Mouse (Mus musculus) fibroblast of lung, adult 2 months (primary cell): ENCODE results near the gene Thrb.
A peak's percentile ranks its signal among the peaks of the same experiment; 100 is the strongest.

Experiments used
- DNase-seq: peaks from one replicate; pipeline ENCODE4 v3.0.0-alpha.2; 2011; ENCODE audit warnings: low read depth

Thrb gene

DNA sequence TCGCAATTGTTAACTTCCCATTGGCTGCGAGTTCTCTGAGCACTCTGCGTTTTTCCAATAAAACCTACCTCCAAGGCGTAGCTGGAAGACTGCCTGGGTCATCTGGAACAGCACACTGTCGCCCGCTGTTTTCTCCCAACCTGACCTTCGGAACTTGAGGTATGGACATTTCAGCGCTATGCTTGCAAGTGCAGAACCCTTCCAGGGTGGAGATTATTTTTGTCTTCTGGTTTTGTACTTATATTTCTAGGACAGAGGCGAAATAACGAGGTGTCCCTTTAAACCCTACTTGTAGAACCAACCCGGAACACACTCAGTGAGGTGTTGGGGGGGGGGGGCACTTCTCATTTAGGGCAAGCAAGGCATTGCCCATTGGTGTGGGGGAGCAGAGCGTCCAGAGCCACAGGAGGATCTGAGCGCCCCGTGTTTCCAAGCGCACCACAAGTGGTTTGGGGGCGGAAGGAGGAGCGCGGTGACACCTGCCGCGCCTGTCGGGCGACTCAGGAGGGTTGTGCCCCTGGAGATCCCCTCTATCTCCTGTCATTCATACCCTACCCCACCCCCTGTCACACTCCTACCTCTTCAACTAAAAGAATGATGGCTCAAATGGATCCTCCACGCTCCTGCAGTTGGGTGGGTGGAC is at the start of gene Thrb:
Gene Thrb (plus strand): TSS at position 576 of the 643 bp plus-strand sequence.
- DNase-seq: no peak

- no peak for DNase-seq
Measured at GRCm38 (mm10) chr14:17621671-17622070, 38.4 kb upstream of the Thrb start.

DNA sequence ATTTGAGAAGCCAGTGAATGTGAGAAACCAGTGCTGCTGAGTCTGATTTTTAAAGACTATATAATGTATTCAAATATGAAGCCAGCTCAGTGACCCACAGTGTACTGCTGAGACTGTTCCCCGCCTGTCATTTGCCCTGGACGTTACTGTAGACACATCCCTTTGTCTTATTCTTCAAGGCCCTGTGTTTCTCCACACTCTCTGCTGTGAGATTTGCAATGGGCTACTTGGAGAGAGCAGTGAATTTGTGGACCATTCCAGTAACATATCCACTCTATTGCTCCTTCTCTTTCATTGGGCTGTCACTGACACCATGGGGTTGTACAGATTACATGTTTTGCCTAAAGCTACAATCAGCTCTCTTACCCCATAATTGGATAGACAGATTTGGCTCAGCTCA is 36.1 kb upstream of the Thrb start:
- no peak for DNase-seq

DNA sequence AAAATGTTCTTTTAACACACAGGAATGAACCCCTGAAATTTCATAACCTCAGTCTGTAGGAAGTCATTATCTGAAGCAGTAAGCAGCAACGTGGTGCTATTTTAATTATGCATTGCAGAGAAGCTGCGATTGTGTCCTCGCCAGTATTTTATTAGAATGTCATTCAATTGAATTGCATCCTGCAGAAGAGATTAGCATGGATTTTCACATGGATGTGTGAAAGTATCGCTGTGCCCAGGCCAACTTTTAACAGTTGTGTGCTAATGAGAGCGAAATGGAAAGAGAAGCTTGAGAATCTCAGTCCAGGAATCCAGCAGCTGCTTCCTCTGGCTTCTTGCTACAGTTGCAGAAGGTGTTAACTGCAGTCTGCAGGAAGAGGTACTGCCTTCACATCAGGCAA is 30.8 kb upstream of the Thrb start:
- no peak for DNase-seq

- no peak for DNase-seq
Measured at GRCm38 (mm10) chr14:17632887-17633522, 27.1 kb upstream of the Thrb start.

- no peak for DNase-seq
Measured at GRCm38 (mm10) chr14:17636971-17637370, 23.1 kb upstream of the Thrb start.

DNA sequence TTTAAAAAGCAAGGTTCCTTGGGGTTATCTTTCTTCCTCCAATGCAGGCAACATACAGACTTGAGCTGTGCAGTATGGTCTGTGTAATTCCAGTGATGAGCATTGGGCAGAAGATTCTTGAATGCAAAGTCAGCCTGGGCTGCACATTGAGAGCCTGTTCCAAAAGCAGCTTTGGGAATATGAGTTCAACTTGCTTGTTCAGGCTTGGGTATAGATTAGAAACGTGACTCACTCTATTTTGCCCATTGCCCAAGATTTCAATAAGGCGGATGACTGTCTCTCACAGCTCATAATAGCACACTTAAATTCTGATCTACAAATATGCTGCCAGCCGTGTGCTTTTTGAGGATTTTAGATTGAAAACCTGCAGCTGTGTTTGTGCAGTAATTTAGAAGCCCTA is 18.3 kb upstream of the Thrb start:
- no peak for DNase-seq

DNA sequence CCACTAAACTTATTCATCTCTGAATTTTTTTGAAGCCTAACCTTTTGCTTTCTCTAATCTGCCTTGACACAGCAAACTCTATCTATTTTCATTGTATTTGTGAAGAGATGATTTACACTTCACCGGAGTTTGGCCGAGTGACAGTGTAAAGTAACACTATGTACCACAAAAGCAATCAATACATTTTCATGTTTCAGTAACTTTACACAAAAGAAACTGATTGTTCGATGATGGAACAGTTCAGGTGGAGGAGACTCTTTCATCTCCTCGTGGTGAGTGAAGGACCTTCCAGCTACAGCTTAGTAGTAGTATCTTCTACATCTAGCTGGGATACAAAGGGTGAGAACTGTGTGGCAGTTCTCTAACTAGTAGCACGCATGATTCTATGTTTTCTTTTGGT is 5.0 kb upstream of the Thrb start:
- no peak for DNase-seq

GRCm38 (mm10) chr14:17659031-17659430 is 1.0 kb upstream of the Thrb start:
- DNase-seq: peak; percentile 88

- no peak for DNase-seq
Measured at GRCm38 (mm10) chr14:17660329-17661099, 453 bp downstream of the Thrb start.

GRCm38 (mm10) chr14:17661100-17661521 is 1.1 kb downstream of the Thrb start:
- DNase-seq: no peak

GRCm38 (mm10) chr14:17662087-17662486 is 2.0 kb downstream of the Thrb start:
- DNase-seq: no peak

- no peak for DNase-seq
Measured at GRCm38 (mm10) chr14:17674335-17674734, 14.3 kb downstream of the Thrb start.

- no peak for DNase-seq
Measured at GRCm38 (mm10) chr14:17675214-17675613, 15.2 kb downstream of the Thrb start.

DNA sequence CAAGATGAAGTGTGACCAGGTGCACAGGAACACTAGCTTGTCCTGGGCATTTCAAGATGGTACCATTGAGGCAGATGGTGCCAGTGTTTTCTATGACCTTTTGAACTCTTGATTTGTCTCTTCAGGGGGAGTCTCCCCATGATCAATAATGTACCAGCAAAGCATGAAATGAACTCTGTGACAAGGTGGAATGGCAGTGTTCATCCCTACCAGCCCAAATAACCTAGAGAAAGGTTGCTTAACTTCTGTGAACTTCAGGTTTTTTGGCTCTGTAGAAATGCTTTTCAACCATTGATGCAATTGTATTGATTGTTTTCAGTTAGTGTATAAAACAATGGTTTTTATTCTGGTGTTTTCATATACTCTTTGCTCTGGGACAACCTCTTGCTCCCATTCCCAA is 21.4 kb downstream of the Thrb start:
- no peak for DNase-seq

DNA sequence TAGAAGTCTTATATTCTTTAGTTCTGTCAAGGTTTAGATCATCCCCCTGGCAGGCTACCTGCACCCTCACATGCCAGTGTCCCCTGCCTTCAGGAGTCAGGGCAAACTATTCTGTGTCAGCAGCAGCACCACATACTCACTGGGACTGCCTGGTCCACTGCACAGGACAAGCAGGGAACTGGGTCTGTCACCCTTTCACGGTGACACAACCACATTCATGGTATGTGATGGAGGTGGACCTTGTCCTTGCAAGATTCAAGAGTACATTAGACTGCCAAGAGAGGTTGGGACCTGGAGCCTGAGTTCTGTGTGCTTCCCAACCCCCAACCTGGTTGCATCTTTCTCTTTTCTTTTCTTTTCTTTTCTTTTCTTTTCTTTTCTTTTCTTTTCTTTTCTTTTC is 24.8 kb downstream of the Thrb start:
- DNase-seq: no peak

- DNase-seq: no peak
Measured at GRCm38 (mm10) chr14:17685491-17685890, 25.4 kb downstream of the Thrb start.

DNA sequence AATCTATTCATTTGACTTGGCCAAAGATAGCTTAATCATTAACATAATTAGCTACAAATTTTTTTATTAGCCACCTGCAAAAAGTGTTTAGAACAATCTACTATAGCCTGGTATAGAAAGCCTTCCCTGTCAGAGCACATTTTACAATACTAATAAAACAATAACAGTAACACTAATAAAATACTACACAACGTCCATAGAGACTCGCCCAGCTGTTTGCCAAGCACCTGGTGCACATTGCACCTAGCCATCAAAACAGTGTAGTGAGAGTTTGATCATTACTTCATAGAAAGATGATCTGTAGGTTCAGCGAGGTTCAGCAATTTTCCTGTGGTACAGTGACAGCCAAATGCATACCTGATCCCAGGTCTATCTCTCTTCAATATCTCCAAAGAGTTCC is 26.9 kb downstream of the Thrb start:
- no peak for DNase-seq

DNA sequence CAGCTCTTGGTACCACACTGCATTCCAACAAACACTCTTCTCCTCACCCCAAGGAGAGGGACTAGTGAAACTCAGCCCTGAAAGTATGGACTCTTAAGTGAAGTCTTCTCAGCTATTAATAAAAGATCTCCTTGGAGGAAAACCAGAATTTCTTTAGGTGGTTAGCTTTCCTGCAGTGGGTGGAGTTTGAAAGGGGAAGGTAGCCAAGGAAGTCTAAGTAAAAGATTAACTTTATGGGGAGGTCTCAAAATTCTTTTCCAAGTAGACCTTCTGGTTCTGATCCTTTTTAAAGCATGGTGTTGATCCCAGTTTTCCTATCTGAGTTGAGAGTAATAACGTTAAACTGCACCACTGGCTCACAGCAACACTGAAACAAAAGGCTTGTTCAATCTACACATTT is 31.2 kb downstream of the Thrb start:
- no peak for DNase-seq

- no peak for DNase-seq
Measured at GRCm38 (mm10) chr14:17695526-17695925, 35.5 kb downstream of the Thrb start.

- no peak for DNase-seq
Measured at GRCm38 (mm10) chr14:17697920-17698632, 38.0 kb downstream of the Thrb start.

- DNase-seq: no peak
Measured at GRCm38 (mm10) chr14:17700228-17700627, 40.2 kb downstream of the Thrb start.
